Mouse (Mus musculus): ENCODE results near the gene Baz2b.

- TF ChIP-seq CTCF (conservative IDR thresholded peaks at IDR 0.05; ENCODE audit: low read length) (no peak), NANOG (IDR thresholded peaks at IDR 0.05; ENCODE audit: borderline replicate concordance, low read length) (no peak), POU5F1 (IDR thresholded peaks at IDR 0.05; ENCODE audit: borderline replicate concordance, low read length) (no peak)
Measured at GRCm38 (mm10) chr2:60126831-60127230, 82.8 kb downstream of the Baz2b start.
